Mouse (Mus musculus) gonadal fat pad, adult 2 months (tissue): Measurements from ENCODE around the gene Drosha. TPM values are rescaled to one million over a fixed set of nuclear protein-coding genes. Genes with fewer than 3 reads are reported as not detected.
"Not testable (repeated sequence)": the region's sequence is repeated elsewhere in the genome, so short reads cannot be mapped to it uniquely, and the experiment has no call there.

Experiments
- DNase-seq: peaks from one replicate; pipeline ENCODE4 v3.0.0-alpha.2; 2012; ENCODE audit warnings: low read depth
- polyA plus RNA-seq: library from polyadenylated mRNA; depleted of rRNA; stranded (reverse); fragments of >200 nt; gene quantifications from 2 replicates; pipeline ENCODE4 v1.2.3, GENCODE M21; 2012

The Drosha gene
- polyA plus RNA-seq, 1 experiment = 11.3 TPM

DNA sequence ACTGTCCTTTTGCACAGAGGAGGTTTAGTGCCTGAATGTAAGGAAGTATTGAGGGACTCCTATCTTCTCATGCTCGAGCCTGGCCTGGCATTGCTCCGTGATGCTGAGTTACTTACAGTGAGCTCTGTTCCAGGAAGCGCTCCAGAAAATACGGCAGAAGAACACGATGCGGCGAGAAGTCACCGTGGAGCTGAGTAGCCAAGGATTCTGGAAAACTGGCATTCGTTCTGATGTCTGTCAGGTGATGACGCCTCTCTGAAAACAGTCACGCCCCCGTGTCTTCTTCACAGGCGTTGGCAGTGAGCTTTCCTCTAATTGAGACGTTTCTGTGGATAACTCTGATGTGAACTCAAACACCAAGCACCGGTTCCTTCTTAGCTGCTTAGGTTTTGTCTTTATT lies 60.2 kb downstream of the Drosha start:
- DNase-seq = no peak

GRCm38 (mm10) chr15:12885361-12885760 lies 60.7 kb downstream of the Drosha start:
- DNase-seq = no peak

- no peak for DNase-seq
Measured at GRCm38 (mm10) chr15:12887206-12887605, 62.6 kb downstream of the Drosha start.

GRCm38 (mm10) chr15:12888312-12888711 lies 63.7 kb downstream of the Drosha start:
- DNase-seq = no peak

- DNase-seq = no peak
Measured at GRCm38 (mm10) chr15:12889909-12890308, 65.3 kb downstream of the Drosha start.

GRCm38 (mm10) chr15:12895426-12895825 lies 70.8 kb downstream of the Drosha start:
- no peak for DNase-seq

- no peak for DNase-seq
Measured at GRCm38 (mm10) chr15:12896022-12897009, 71.7 kb downstream of the Drosha start.

DNA sequence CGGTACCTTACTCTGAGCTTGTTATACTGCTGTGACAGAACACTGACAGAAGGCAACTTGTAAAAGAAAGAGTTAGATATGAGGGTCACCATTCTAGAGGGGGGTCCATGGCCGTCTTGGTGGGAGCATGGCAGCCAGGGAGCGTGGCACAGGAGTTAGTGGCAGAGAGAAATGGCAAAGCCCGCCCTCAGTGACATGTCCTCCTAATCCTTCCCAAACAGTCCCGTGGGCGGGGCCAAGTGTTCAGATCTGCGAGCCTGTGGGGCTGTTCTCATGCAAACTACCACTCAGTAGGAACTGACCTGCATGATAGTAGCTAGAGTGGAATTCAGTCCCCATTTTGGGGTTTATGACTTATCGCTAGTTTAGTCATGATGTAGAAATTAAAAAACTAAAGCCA lies 73.2 kb downstream of the Drosha start:
- DNase-seq = no peak

- no peak for DNase-seq
Measured at GRCm38 (mm10) chr15:12900428-12901196, 76.0 kb downstream of the Drosha start.

DNA sequence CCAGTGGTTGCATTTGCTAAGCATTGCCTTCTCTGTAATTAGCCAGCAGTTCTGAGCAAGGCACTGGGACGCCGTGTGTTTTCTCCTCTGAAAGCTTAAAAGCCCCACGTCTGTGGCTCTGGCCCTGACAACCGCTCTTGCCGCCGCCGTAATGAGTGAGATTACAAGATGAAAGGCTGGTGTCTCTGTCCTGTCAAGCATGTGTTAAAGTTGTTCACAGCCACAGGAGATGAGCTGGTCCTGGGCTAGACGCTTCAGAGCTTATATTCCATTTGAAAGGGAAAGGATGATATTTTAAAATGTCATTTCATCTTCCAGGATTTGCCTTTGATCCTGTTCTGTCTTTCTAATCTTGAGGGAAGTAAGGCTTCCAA lies 76.6 kb downstream of the Drosha start:
- no peak for DNase-seq

GRCm38 (mm10) chr15:12904442-12904841 lies 79.8 kb downstream of the Drosha start:
- DNase-seq = no peak

DNA sequence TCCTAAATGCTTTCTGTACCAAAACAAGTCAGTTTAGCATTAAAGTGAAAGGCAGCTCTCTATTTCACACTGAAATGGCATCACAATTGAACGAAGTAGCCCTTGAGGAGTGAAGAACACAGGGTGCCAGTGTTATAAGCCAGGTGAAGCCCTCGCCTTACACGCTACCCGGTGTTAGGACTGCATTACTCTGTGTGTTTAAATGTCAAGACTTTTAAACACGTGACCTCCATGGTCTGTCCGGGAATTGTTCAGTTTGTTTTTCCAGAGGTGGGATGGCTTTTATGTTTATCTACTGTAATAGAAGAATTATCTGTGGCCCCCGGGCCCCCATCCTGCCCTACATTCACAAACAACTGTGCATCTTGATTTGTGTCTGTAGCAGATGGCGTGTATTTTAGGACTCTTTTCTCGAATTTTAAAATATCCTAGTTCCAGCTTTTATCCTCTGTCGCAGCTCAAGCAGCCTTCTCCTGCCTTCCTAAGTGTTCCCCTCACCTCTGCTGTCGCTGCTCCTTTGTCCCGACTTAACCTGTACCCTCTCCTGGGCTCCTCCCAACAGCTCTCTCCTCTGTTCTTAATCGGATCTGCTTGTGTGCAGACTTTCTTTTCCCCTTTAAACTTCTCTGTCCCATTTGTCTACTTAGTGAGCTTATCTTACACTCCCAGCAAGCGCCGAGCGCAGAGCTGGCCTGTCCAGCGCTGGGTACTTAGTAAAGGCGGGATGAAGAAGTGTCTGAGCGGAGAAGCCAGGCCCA lies 83.5 kb downstream of the Drosha start:
- no peak for DNase-seq

DNA sequence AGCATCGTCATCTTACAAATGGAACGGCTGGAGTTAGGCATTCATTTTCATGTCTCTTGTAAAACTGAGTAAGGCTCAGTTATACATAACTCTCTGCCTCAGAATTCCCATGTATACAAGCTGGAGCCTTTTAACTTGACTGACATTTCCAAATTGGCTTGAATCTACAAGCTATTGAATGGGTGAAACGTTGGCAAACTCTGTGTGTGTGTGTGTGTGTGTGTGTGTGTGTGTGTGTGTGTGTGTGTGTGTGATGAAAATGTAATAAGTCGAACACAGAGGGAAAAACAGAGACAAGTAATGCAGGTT lies 84.1 kb downstream of the Drosha start:
- DNase-seq = no peak

DNA sequence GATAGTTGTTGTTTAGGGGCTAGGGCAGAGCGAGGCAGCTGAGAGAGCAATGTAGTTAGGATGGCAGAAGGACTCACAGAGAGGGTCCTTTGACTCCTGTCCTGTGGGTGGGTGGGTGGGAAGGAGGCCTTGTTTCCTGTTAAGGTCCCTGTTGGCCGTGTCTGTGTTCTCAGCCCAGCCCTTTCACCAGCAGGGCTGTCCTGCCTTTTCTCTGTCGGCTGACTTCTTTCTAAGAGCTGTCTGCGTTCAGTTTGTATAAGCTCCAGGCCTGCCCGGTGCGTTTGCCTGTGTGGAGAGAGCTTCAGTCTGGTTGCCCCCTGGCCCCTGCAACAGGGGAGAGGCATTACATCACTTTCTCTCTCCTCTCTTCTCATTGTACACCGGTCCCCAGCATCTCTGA lies 84.6 kb downstream of the Drosha start:
- no peak for DNase-seq

DNA sequence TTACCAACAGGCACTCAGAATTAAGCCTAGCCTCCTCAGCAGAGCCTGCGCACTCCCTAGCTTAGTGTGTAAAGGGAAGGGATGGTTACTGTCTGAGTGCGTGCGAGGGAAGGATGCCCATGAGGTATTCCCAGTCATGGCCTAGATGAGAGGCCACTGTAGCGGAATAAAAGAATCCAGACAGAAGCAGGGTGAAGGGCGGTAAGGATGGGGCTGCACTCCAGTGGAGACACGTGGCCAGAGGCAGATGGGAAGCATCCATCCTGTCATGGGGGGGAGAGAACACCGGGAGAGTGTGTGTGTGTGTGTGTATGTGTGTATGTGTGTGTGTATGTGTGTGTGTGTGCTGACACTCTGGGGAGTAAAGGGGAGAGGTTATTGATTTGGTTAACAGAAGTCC lies 86.5 kb downstream of the Drosha start:
- no peak for DNase-seq

DNA sequence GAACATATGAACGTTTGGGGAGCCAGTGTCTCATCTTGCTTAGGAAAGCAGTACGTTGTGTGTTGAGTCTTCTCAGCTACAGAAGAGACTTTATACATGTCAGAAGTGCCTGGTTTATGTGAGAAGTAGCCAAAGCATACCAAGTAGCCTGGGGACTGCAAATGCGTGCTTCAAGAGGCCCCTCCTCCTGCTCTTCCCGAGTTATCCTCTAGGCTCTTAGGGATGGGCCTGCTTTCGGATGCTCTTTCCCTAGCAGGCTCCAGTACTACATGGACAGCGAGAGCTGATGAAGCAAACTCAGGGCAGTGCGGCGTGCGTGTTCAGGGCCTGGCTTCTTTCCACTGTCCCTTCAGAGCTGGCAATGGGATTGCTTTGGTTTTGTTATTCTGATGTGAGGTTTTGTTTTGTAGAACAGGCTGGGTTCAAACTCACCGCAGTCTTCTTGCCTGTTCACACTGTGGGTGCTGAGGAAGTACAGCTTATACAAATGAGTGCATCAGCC lies 91.8 kb downstream of the Drosha start:
- no peak for DNase-seq

- not testable (repeated sequence) for DNase-seq
Measured at GRCm38 (mm10) chr15:12919326-12919966, 94.8 kb downstream of the Drosha start.

- DNase-seq = no peak
Measured at GRCm38 (mm10) chr15:12919967-12920870, 95.6 kb downstream of the Drosha start.

GRCm38 (mm10) chr15:12921901-12922300 lies 97.3 kb downstream of the Drosha start:
- no peak for DNase-seq

DNA sequence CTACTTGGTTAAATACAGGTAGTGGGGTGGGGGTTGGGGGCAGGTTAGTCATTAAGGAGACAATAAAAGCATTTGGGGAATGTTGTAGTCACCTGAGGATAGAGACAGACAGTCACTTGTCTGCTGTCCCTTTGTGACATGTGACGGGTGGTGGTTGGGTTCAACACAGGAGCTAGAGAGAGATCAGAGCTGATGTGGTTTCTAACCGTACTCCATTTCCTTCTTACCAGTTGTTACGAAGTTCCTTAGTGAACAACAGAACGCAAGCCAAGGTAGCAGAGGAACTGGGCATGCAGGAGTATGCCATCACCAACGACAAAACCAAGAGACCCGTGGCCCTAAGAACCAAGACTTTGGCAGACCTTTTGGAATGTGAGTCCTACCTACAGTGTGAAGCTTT lies 99.2 kb downstream of the Drosha start:
- DNase-seq = no peak
